Mouse (Mus musculus): ENCODE results near the gene Gbp2b. TPM values are rescaled to one million over a fixed set of nuclear protein-coding genes. Genes with fewer than 3 reads are reported as not detected.

Gene Gbp2b
- 0.44 TPM for polyA plus RNA-seq (2014; fragmentation: Illumina TruSeq; extraction: RNeasy Lipid Tissue Mini Kit (QIAGEN cat#74804); ENCODE audit: low read depth, low replicate concordance)

DNA sequence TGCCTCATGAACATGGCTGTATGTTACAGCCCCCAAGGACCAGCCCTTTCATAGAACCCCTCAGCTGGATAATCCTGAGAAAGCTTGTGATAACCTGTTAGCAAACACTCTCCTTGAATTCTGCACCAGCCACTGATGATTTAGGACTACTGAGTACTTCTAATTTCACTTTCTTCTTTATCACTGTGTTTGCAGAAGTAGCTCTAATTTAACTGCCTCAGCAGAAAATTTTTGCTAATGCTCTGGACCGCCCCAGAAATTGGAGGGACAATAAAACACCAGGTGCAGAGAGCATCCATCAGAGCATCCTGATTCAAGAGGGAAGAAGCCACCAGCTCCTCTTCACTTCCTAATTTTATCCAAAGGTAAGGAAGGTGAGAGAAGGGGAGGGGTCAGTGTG is at the start of gene Gbp2b:
TSS of gene Gbp2b (plus strand) at position 301 of the 400 bp plus-strand sequence.

DNA sequence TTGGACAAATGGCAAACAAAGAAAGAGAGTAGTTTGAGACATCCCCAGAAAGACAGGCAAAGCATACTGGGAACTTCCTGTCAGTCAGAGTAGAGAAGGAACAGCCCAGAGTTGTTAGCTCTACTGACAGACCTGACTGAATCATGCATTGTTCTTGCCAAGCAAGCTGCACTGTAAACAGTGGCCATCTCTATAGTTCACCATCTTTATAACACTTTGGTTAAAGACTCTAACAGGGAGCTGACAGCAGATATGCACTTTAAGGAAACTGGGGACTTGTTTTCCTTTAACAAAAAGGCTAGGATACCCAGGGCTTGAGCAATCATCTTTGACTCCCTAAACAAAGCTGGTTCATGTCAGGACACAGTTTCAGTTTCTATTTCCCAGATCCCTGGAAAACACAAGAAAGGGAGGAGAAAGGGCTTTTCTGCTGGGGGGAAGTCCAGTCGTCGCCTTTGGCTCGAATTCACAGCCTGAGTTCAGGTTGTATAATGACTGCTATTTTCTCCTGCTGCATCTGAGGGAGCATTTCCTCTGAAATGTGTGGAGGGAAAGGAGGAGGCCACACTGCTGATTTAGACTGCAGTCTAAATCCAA is 34.9 kb upstream of the Gbp2b start, which contains the start of gene Gbp3:
TSS of gene Gbp3 (plus strand) at position 395 of the 597 bp plus-strand sequence.

DNA sequence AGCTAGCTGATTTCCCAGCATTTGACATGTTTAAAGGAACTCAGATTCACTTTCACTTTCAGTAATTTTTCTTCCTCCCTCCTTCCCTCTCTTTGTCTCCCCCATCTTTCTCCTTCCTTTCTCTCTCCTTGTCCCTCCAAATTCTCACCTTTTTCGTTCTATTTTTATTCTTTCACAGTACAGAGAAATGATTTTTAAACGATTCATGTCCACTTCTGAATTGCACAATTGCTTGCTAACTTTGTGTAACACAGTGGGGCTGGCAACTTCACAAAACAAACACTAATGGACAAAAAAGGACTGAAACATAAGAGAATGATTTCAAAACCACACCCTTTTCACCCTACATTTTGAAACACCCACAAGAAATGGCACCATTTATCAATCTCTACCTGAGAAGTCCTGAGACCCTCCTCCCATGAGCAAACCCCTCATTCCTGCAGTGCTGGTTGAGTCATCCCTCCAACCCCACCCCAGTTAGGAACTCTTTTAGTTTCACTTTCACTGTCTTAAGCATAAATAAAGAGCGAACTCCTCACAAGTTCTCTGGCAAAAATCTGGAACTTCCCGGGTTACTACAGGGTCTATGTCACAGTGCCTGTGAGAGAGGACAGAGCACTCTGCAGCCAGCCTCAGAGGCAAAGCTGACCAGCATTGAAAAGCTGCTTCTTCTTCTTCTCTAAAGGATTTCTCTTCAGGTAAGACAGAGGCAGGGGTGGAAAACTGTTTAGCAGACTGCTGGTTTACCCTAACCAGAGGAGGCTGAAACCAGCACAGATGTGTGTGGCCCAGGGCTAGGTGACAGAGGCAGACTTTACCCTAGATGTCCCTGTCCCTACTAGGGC is 25.7 kb downstream of the Gbp2b start, which contains the start of gene Gbp2:
TSS of gene Gbp2 (plus strand) at position 492 of the 845 bp plus-strand sequence.

Other genes with a start within 250 kb of the Gbp2b start
- gene Pdlim5, start 199.2 kb upstream of the Gbp2b start, polyA plus RNA-seq (2014; fragmentation: Illumina TruSeq; extraction: RNeasy Lipid Tissue Mini Kit (QIAGEN cat#74804); ENCODE audit: low read depth, low replicate concordance): 79.1 TPM
- gene Gbp5, start 100.9 kb upstream of the Gbp2b start, polyA plus RNA-seq (2014; fragmentation: Illumina TruSeq; extraction: RNeasy Lipid Tissue Mini Kit (QIAGEN cat#74804); ENCODE audit: low read depth, low replicate concordance): 3.9 TPM
- gene Gbp7, start 64.5 kb upstream of the Gbp2b start, polyA plus RNA-seq (2014; fragmentation: Illumina TruSeq; extraction: RNeasy Lipid Tissue Mini Kit (QIAGEN cat#74804); ENCODE audit: low read depth, low replicate concordance): 21.5 TPM
- 68.2 TPM for gene Gbp3, start 34.8 kb upstream of the Gbp2b start, polyA plus RNA-seq (2014; fragmentation: Illumina TruSeq; extraction: RNeasy Lipid Tissue Mini Kit (QIAGEN cat#74804); ENCODE audit: low read depth, low replicate concordance)
- gene Gbp2, start 25.8 kb downstream of the Gbp2b start, polyA plus RNA-seq (2014; fragmentation: Illumina TruSeq; extraction: RNeasy Lipid Tissue Mini Kit (QIAGEN cat#74804); ENCODE audit: low read depth, low replicate concordance): 16.6 TPM
- 416 TPM for gene Kyat3, start 106.2 kb downstream of the Gbp2b start, polyA plus RNA-seq (2014; fragmentation: Illumina TruSeq; extraction: RNeasy Lipid Tissue Mini Kit (QIAGEN cat#74804); ENCODE audit: low read depth, low replicate concordance)
- gene Gtf2b, start 170.2 kb downstream of the Gbp2b start, polyA plus RNA-seq (2014; fragmentation: Illumina TruSeq; extraction: RNeasy Lipid Tissue Mini Kit (QIAGEN cat#74804); ENCODE audit: low read depth, low replicate concordance): 69.8 TPM

Measured in kidney, adult 10 weeks (tissue).